Mouse (Mus musculus) right cerebral cortex, adult 2 months (tissue): ENCODE data around the gene Sspn.

Experiments used
- DNase-seq, 2 experiments: peaks; one replicate each; pipeline ENCODE4 v3.0.0; 2021 to 2022; ENCODE audit warnings: low spot score in 2 of 2

Sspn gene

DNA sequence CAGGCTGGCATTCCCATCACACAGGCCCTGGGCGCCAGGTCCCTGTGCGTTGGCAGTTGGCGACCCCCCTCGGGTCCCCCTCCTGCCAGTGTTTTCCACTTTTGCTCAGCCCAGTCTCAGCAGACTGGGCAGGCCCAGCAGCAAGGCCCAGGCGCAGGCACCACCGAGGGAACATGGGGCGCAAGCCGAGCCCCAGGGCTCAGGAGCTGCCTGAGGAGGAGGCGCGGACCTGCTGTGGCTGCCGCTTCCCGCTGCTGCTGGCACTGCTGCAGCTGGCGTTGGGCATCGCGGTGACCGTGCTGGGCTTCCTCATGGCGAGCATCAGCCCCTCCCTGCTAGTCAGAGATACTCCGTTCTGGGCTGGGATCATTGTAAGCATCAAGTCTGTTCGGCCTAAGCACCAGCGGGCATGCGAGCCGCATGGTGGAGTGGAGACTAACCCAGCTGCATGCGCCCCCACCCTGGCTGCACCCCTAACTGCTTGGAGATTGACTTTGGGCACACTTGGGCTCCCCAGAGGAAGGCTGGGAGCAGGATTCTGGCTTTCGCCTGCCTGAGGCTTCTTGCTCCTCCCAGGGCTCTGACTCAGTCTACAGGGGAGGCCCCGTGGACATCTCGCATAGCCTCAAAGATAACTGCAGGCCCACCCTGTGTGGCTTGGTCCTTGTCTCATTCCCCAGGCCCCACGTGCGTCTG, 2.7 kb downstream of the Sspn start:
- DNase-seq, result peak; percentile 32 to 68

- DNase-seq, result no peak
Measured at GRCm38 (mm10) chr6:145934697-145935240, 3.3 kb downstream of the Sspn start.

- no peak for DNase-seq
Measured at GRCm38 (mm10) chr6:145935912-145936311, 4.5 kb downstream of the Sspn start.

DNA sequence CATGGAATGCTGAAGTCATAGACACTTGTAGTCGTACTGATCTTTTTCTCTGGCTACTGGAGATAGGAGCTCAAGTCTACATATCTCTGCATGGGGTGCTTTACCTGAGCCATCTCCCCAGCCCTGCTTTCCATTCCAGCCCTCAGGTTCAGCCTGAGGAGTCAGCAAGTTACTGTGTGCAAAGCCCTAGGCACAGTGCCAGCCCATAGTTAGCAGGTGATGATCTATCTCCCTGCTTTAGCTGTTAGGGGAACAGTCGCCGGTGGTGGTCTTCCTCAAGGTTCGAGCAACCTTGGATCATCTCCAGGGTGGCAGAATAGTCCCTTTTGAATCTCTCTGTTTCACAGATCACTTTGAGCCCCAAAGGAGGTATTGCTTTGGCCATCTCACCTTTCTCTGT, 5.1 kb downstream of the Sspn start:
- DNase-seq, result no peak

DNA sequence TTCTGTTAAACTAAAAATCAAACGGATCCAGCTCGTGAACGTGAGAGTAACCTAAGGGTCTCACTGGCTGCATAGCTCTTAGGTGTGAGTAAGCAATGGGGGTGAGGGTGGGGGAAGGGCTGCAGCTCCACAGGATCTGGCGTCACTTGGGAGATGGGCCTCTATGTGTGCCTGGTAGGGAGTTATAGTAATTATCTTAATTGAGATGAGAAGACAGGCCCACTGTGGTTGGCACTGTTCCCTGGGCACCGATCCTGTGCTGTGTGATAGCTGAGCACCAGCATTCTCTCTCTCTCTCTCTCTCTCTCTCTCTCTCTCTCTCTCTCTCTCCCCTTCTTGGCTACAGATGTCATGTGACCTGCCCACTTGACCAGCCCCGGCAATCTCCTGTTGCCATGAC, 9.4 kb downstream of the Sspn start:
- no peak for DNase-seq

- DNase-seq, result no peak
Measured at GRCm38 (mm10) chr6:145942263-145942966, 11.0 kb downstream of the Sspn start.

DNA sequence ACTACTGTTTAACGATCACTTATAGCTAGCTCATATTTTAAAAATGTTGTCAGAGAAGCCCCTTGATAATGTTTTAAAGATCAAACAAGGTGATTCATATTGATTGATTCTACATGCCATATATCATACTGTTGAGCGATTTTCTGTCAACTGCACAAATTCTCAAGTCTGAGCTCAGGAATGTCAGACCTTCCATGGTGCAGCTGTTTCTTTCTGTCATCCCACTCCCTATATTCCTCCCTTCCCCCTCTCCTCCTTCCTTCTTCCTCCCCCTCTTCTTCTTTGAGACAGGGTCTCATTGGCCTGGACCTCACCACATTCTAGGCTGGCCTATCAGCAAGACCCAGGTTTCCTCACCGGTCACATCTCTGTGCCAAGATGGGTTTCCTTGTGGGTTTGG, 12.0 kb downstream of the Sspn start:
- DNase-seq, result no peak

- no peak for DNase-seq
Measured at GRCm38 (mm10) chr6:145945700-145946344, 14.4 kb downstream of the Sspn start.

DNA sequence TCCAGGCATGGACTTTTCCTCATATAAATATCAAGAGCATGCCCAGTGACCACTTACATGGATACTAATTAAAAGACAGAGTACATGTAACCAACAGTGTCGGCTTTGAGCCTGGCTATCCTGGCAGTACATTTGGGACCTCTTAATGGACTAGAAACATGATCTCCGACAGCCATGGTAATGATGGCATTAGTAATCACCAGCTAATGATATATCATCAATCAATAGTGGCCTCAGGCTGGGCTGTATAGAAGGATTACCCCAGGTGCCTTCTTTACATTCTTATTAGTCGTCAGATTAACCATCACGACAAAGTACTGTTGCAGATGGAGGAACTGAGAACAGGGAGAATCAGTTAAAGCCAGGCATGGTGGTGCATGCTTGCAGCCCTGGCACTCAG, 17.6 kb downstream of the Sspn start:
- no peak for DNase-seq

- DNase-seq, result no peak
Measured at GRCm38 (mm10) chr6:145950626-145951025, 19.2 kb downstream of the Sspn start.

DNA sequence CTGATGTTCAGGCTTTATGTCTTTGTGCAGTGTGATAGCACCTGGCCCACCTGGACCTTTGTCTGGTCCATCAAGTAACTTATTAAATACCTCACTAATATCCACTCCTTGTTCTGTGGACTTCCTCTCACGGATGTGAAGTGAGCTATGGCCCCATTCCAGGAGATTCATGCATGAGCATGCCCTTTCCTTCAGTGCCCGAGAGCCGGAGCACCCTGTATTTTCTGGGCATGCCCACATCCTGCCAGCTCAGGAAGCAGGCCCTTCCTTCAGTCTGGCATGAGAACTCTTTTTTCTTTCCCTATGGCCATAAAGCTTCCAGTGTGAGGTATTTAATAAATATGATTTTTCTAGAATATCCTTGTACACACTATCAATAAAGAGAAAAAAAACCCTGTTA, 21.2 kb downstream of the Sspn start:
- no peak for DNase-seq

- DNase-seq, result no peak
Measured at GRCm38 (mm10) chr6:145953121-145953896, 21.9 kb downstream of the Sspn start.

DNA sequence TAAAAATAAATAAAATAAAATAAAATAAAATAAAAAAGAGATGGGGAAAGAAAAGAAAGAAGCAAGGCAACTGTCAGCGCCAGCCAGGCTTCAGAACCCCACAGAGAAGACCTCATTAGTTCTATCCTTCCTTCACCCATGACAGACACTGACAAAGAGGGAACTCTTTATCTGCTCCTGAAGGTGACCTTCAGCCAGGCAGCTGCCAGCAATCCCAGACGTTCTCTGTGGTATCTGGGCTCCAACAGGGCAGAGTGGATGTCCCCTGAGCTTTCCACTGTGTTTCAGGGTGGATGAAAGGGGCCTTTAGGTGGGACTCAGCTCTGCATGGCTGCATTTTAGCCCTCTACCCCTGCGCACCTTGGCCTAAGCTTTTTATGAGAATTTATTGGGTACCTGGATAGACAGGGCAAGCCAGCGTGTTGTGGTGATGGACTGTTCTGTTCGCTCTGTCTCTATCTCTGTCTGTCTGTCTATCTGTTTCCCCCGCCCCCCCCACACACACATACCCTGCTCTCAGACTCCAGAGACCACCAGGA, 26.1 kb downstream of the Sspn start:
- no peak for DNase-seq

DNA sequence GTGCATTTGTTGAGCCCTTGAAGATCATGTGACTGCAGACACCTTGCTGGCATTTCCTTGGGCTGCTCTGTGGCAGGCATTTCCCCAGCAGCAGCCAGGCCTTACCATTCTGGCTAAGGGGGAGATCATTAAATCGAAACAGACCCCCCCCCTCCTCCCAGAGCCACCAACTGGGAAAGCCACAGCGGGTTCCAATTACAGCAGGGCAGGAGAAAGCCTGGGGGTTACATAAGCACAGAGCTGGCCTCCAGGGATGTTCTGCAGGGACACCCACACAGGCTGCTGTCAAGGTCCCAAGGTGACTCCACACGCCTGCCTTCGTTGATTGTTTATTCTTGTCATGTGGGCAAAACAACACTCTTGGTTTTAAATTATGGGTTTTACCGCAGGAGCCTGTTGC, 26.6 kb downstream of the Sspn start:
- no peak for DNase-seq

DNA sequence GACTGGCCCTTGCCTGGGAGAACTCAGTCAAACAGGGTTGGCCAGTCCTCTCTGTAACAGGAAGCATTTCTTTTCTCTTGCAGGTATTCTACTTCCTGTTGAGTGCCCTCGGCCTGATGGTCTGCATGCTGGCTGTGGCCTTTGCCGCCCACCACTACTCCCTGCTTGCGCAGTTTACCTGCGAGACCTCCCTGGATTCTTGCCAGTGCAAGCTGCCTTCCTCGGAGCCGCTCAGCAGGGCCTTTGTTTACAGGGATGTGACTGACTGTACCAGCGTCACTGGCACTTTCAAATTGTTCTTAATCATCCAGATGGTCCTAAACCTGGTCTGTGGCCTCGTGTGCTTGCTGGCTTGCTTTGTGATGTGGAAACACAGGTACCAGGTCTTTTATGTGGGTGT, 29.6 kb downstream of the Sspn start:
- no peak for DNase-seq

DNA sequence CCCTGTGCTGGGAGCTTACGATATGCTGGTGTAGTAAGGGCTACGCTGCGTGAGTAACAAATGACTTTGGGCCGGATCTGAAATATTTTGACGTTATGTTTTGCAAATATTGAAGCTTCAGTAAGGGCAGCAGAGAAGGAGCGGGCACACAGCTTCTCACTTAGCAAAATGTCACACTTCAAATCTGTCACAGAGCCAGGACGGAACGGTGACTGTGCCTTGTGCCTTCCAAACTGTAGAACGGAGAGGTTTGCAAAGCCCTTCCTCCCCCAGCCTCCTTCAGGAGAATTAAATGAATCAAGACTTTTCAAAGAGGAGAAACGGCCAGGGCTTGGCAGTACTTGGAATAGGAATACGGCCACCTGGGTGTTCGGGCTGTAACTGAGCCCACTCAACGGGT, 32.5 kb downstream of the Sspn start:
- peak; percentile 21 to 34 for DNase-seq

- no peak for DNase-seq
Measured at GRCm38 (mm10) chr6:145967693-145968092, 36.3 kb downstream of the Sspn start.

DNA sequence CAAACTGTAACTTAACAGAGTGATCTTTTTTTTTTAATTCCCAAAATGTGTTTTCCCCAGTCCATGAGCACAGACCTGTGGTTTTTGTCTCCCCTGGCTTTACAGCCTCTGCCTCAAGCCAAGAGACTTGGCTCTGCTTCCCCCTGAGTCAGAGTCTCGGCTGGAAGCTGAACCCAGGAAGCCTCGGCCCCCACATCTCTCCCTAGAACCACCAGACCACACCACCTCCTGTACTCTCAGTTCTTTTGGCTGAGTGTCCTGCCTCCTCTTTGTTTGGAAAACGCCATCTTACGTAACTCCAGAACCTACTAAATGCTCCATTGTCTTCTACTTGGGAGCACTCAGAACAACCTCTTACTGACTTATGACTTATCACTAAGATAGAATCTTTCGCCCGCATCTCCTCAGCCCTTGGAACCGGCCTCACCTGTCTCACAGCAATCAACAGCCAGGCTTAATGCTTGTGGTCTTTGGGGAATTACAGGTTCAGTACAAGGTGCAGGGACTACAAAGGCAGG, 36.9 kb downstream of the Sspn start:
- peak in 1 of 2 experiments; percentile 31 for DNase-seq

- no peak for DNase-seq
Measured at GRCm38 (mm10) chr6:145968821-145969220, 37.4 kb downstream of the Sspn start.

DNA sequence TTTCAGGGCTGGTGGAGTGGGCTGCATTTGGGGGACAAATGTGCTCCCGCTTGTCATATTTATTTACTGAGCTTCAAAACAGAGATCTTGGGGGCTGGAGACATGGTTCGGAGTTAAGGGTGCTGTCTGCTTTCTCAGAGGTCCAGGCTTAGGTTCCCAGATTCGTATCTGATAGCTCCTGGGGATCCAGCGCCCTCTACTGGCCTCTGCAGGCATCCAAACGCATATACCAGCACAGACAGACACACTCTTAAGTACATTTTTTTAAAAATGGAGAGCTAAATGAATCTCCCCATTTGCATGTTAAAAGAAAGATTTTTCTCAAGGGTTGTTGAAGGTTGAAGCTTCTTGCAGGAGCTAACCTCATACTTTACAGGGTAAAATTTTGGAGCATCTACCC, 38.1 kb downstream of the Sspn start:
- no peak for DNase-seq

DNA sequence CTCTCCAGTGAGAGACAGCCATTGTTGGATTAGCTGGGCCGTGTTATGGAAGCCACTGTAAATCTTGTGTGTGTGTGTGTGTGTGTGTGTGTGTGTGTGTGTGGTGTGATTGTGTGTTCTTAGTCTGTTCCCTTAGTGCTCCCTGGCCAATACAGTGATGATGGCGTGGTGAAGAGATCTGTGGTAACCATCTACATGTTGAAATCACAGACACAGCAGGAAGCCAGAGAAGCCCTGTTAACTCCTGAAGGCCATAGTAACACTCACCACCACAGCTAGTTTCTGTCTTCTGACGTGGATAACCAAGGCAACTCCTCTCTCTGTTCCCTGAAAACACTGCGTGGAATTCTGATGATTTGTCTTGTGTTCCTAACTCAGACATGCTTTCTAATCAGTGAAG, 40.7 kb downstream of the Sspn start:
- no peak for DNase-seq
